Mouse (Mus musculus) forebrain, embryonic 10.5 days (tissue): ENCODE data around the gene Numb. TPM values are rescaled to one million over a fixed set of nuclear protein-coding genes. Genes with fewer than 3 reads are reported as not detected.
"Not testable (repeated sequence)": the region's sequence is repeated elsewhere in the genome, so short reads cannot be mapped to it uniquely, and the experiment has no call there.

Source experiments
- DNase-seq: peaks from one replicate; pipeline ENCODE4 v3.0.0-alpha.2; 2017; ENCODE audit warnings: low spot score; ENCODE audit errors: extremely low spot score
- H3K27ac ChIP-seq: fragments of 300-500 bp; sonication (generic); 2 replicates; pipeline ENCODE4 v1.5.1; 2016; ENCODE audit warnings: mild to moderate bottlenecking
- H3K27me3 ChIP-seq: fragments of 300-500 bp; sonication (generic); 2 replicates; pipeline ENCODE4 v1.6.1; 2016; ENCODE audit warnings: mild to moderate bottlenecking; ENCODE audit not compliant: poor library complexity, severe bottlenecking
- H3K36me3 ChIP-seq: fragments of 300-500 bp; sonication (generic); replicated peaks from 2 replicates; pipeline ENCODE4 v1.6.1; 2016; ENCODE audit warnings: mild to moderate bottlenecking, moderate library complexity
- H3K4me1 ChIP-seq: fragments of 300-500 bp; sonication (generic); 2 replicates; pipeline ENCODE4 v1.6.1; 2016
- H3K4me3 ChIP-seq: fragments of 300-500 bp; sonication (generic); 2 replicates; pipeline ENCODE4 v1.5.1; 2016; ENCODE audit warnings: mild to moderate bottlenecking, moderate library complexity
- H3K9me3 ChIP-seq: fragments of 300-500 bp; sonication (generic); 2 replicates; pipeline ENCODE4 v1.6.1; 2016; ENCODE audit warnings: mild to moderate bottlenecking, moderate library complexity
- WGBS: fragments of 180-500 bp; shearing (Covaris S2); methylation state at CpG from one replicate; pipeline ENCODE4 v1.1.7; 2016; 5-methylcytosine and 5-hydroxymethylcytosine counted together
- polyA plus RNA-seq: library from polyadenylated mRNA; unstranded; fragments of >200 nt; fragmentation: Nextera tagmentation; extraction: Ambion mirVana; gene quantifications from 2 replicates; pipeline ENCODE4 v1.2.1, GENCODE M21; 2016

Numb gene
- polyA plus RNA-seq, 1 experiment from 2014 or later = 35.5 TPM

DNA sequence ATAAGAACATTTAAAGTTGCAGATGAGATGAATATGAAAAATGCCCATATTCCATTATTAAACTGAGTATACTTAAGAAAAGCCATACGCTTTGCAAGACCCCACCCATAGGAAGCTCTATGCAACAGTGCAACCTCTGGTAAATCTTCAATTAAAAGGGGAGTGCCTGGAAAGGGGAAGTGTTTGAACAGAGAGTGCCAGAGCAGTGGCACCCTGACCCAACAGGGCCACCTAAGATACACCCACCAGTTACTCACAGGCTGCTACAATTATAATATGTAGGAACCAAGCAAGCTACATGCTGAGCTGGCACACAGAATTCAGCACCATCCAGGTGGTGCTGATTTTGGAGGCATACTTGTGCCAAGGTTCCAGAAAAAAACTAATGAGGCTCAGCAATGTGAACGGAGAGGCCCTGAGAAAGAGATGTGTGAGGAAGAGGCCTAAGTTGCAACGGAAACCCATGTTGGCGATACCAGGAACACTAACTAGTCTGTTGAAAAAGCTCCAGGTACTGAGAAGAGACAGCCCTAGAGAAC, 7.5 kb downstream of the Numb start:
- no peak for DNase-seq
- Histone ChIP-seq H3K27me3 (no peaks in the 10 kb centered on the region), H3K36me3 (peaks cover 28% of the 10 kb centered on the region), H3K9me3 (no peaks in the 10 kb centered on the region), H3K27ac (no peak overlapping the region), H3K4me1 (no peaks in the 10 kb centered on the region), H3K4me3 (no peak overlapping the region)
- WGBS = 94% methylated on average over 4 of the region's 4 CpGs

DNA sequence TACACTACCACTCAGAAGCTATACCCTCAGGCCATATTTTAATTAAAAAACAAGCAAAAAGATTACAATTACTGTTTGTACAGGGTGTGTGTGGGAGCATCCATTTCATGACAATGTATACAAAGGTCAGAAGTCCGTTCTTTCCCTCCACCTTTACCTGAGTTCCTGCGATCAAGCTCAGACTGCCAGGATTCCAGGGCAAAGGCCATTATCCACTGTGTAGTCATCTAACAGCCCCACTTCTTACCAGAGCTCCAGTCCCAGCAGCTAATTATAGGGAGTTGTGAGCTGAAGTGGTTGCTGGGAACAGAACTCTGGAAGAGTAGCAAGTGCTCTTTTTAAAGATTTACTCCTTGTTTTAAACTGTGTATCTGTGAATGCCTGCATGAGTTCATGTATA, 11.3 kb downstream of the Numb start:
- no peak for DNase-seq
- Histone ChIP-seq H3K36me3 (peaks cover 37% of the 10 kb centered on the region), H3K27ac (no peak overlapping the region), H3K4me3 (no peak overlapping the region), H3K4me1 (no peaks in the 10 kb centered on the region), H3K27me3 (no peaks in the 10 kb centered on the region), H3K9me3 (no peaks in the 10 kb centered on the region)
- 89% methylated on average over 2 of the region's 2 CpGs for WGBS

- DNase-seq = no peak
- Histone ChIP-seq H3K27me3 (no peaks in the 10 kb centered on the region), H3K9me3 (no peaks in the 10 kb centered on the region), H3K4me3 (no peak overlapping the region), H3K36me3 (peaks cover 37% of the 10 kb centered on the region), H3K27ac (no peak overlapping the region), H3K4me1 (no peaks in the 10 kb centered on the region)
- 94% methylated on average over 1 of the region's 1 CpGs for WGBS
Measured at GRCm38 (mm10) chr12:83892926-83893325, 28.8 kb downstream of the Numb start.

GRCm38 (mm10) chr12:83891278-83891677, 30.5 kb downstream of the Numb start:
- H3K4me1 ChIP-seq = no peaks in the 10 kb centered on the region
- DNase-seq = no peak
- H3K27me3 ChIP-seq = no peaks in the 10 kb centered on the region
- H3K27ac ChIP-seq = no peak overlapping the region
- H3K4me3 ChIP-seq = no peak overlapping the region
- peaks cover 45% of the 10 kb centered on the region for H3K36me3 ChIP-seq
- WGBS = 96% methylated on average over 2 of the region's 2 CpGs
- H3K9me3 ChIP-seq = no peaks in the 10 kb centered on the region

GRCm38 (mm10) chr12:83889128-83889527, 32.6 kb downstream of the Numb start:
- no peaks in the 10 kb centered on the region for H3K9me3 ChIP-seq
- H3K36me3 ChIP-seq = peaks cover 65% of the 10 kb centered on the region
- H3K4me1 ChIP-seq = no peaks in the 10 kb centered on the region
- 87% methylated on average over 1 of the region's 1 CpGs for WGBS
- no peak for DNase-seq
- H3K4me3 ChIP-seq = no peak overlapping the region
- H3K27ac ChIP-seq = no peak overlapping the region
- no peaks in the 10 kb centered on the region for H3K27me3 ChIP-seq

DNA sequence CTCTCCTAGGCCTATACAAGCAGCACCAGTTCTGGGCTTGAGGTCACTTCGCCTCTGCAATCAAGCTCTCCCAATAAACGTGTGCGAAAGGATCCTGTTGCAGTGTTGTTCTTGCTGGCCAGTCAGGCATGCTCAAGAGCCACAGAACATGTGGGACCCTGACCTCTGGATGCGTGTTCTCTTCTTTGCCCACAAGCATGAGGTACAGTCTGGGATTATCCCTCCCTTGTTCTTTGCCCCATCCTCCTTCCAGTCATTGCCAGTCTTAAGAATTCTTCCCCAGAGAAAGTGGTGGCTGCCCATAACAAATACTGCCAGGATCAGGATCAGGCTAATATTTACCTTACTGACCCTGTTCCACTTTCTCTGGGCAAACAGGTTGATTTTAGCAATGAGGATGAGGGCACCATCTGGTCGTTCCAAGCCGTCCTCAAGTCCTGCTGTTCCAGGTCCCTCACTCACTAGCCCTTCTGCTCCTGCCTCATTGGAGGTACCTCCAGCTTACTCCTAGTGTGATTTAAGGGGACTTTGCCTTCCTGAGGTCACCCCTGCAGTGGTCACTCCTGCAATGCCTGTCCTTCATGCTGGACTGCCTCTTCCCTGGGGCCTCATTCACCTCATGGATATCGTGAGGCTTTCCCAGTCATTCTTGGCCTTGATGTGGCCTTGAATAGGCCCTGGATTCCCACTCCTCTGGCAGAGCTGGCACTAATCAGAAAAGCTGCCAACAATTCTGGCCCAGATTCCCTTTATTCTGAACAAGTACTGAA, 36.0 kb downstream of the Numb start:
- Histone ChIP-seq H3K9me3 (no peaks in the 10 kb centered on the region), H3K36me3 (peaks cover 48% of the 10 kb centered on the region), H3K4me3 (no peak overlapping the region), H3K27ac (no peak overlapping the region), H3K27me3 (no peaks in the 10 kb centered on the region), H3K4me1 (no peaks in the 10 kb centered on the region)
- DNase-seq = no peak
- 94% methylated on average over 7 of the region's 7 CpGs for WGBS

DNA sequence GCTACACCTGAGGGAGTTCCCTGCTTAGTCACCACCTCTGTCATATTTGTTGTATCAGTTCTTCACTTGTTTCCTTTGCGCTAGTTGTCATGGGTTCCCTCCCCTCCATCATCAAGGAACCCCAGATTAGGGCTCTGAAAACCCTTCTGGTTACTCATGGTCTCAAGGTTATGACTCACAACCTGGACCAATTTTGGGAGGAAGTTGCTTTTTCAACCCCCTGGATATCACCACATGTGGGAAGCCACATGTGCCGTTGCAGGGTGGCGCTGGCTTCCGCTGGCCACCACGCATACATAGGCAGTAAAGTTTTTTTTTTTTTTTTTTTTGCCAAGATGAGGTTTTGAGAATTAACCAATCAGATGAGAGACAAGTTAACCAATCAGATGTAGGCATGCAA, 36.7 kb downstream of the Numb start:
- H3K4me3 ChIP-seq, H3K9me3 ChIP-seq, H3K27ac ChIP-seq, H3K27me3 ChIP-seq, DNase-seq, H3K4me1 ChIP-seq: not testable (repeated sequence)
- H3K36me3 ChIP-seq = peaks cover 44% of the 10 kb centered on the region
- 97% methylated on average over 5 of the region's 5 CpGs for WGBS

DNA sequence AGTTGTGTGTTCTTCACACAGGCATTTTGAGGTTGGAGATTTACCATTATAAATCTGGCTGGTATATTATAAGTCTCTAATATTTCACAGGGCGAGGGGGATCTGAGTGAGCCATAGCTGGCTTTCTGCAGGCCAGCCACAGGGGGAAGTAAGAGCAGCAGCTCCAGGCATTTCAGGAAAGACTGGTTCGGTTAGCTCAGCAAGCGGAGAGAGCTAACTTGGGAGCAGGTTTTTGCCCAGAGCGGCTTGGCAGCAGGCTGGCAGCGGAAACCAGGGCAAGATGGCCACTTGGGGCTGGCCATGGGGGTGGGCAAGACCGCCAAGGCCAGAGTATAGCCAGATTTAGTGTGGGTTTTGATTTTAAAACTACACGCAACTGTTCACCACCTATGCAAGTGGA, 39.2 kb downstream of the Numb start:
- Histone ChIP-seq H3K36me3 (peaks cover 47% of the 10 kb centered on the region), H3K4me1 (no peaks in the 10 kb centered on the region), H3K4me3 (no peak overlapping the region), H3K9me3 (no peaks in the 10 kb centered on the region), H3K27ac (no peak overlapping the region), H3K27me3 (no peaks in the 10 kb centered on the region)
- no peak for DNase-seq
- 85% methylated on average over 7 of the region's 7 CpGs for WGBS

GRCm38 (mm10) chr12:83882088-83882487, 39.6 kb downstream of the Numb start:
- Histone ChIP-seq H3K36me3 (peaks cover 44% of the 10 kb centered on the region), H3K27ac (no peak overlapping the region), H3K9me3 (no peaks in the 10 kb centered on the region), H3K27me3 (no peaks in the 10 kb centered on the region), H3K4me3 (no peak overlapping the region), H3K4me1 (no peaks in the 10 kb centered on the region)
- 92% methylated on average over 3 of the region's 3 CpGs for WGBS
- no peak for DNase-seq

GRCm38 (mm10) chr12:83880913-83881312, 40.8 kb downstream of the Numb start:
- no peaks in the 10 kb centered on the region for H3K9me3 ChIP-seq
- 90% methylated on average over 2 of the region's 2 CpGs for WGBS
- no peak overlapping the region for H3K27ac ChIP-seq
- H3K4me1 ChIP-seq = no peaks in the 10 kb centered on the region
- no peaks in the 10 kb centered on the region for H3K27me3 ChIP-seq
- H3K4me3 ChIP-seq = no peak overlapping the region
- DNase-seq = no peak
- peaks cover 39% of the 10 kb centered on the region for H3K36me3 ChIP-seq

DNA sequence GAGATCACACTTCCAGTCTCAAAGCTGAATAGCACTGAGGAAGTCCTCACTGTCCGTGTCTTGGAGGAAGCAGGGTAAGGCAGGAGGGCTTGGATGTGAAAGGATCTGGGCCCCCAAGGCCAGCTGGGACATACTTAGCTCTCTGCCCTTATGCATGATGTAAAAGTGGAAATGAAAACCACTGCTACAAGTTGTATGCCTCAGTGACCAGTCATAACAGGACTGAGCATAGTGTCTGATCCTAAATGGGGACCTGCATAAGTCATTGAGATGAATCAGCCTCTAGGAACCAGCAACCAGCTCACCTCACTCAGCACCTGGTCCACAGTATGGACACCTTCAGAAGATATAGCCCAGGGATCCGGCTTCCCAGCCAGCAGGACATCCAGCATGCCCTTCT, 46.6 kb downstream of the Numb start:
- Histone ChIP-seq H3K4me3 (no peak overlapping the region), H3K9me3 (no peaks in the 10 kb centered on the region), H3K27ac (no peak overlapping the region), H3K4me1 (no peaks in the 10 kb centered on the region), H3K27me3 (no peaks in the 10 kb centered on the region), H3K36me3 (peaks cover 48% of the 10 kb centered on the region)
- DNase-seq = no peak
- WGBS = 90% methylated on average over 2 of the region's 2 CpGs

- Histone ChIP-seq H3K27ac (no peak overlapping the region), H3K36me3 (peaks cover 50% of the 10 kb centered on the region), H3K4me1 (no peaks in the 10 kb centered on the region), H3K27me3 (no peaks in the 10 kb centered on the region), H3K9me3 (no peaks in the 10 kb centered on the region; the same call in 1 of the 2 replicates), H3K4me3 (no peak overlapping the region)
- 96% methylated on average over 4 of the region's 4 CpGs for WGBS
- DNase-seq = no peak
Measured at GRCm38 (mm10) chr12:83874597-83874996, 47.1 kb downstream of the Numb start.

DNA sequence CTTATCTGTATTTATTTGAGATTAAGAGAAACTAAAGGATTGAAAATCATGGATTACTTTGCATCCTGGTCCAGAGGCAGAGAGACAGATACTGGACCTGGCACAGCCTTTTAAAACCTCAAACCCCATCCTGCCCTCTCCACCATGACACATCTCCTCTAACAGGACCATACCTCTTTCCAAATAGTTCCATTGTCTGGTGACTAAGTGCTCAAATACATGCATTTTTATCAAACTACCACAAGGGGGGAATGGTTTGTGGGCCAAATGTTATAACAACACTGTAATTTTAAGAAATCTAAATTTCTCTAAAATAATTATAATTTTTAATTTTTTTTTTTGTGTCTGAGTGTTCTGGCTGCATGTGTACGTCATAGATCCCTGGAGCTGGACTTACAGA, 57.2 kb downstream of the Numb start:
- Histone ChIP-seq H3K4me3 (no peak overlapping the region), H3K27ac (no peak overlapping the region), H3K27me3 (no peaks in the 10 kb centered on the region), H3K9me3 (no peaks in the 10 kb centered on the region; the same call in 1 of the 2 replicates), H3K36me3 (peaks cover 20% of the 10 kb centered on the region), H3K4me1 (0 out of 2 replicates have a peak, but pooled peaks cover 4% of the 10 kb centered on the region)
- 95% methylated on average over 1 of the region's 1 CpGs for WGBS
- DNase-seq = no peak
